ENCODE assay signal across 10 mouse cellular contexts in the genomic region with DNA sequence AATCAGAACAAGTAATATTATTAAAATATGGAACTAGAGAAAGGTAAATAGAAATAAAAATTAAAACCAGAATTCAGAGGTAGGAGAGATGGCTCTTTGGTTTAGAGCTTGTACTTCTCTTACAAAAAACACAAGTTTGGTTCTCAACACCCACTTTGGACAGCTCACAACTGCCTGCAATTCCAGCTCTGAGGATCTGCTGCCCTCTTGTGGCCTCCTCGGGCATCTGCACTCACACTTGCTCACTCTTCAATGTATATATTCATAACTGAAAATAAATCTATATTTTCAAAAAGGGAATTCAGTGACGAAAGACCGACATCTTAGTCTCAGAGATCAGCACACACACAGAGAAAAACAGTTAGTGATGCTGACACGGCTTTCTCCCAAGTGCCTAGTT.
A peak's percentile ranks its signal among the peaks of the same experiment; 100 is the strongest.
DNase-seq lines count a peak whose midpoint lies in the region; ATAC-seq and TF ChIP-seq lines count a peak whose summit lies in the region.
"Had no signal": no experiment of that assay in that cellular context is flagged by ENCODE, and none has a peak within 500 bp of the region (broad histone marks: within the 10 kb centered on the region; RNA-seq: fewer than 3 reads in every experiment).

No protein-coding gene starts in this region.

- intact Hi-C loops in left cerebral cortex, adult 2 months (cut with DNase I), result no loop called here
- intact Hi-C loops in left cerebral cortex, postnatal 10 days (cut with DNase I), result no loop called here

- TF ChIP-seq EP300 in ES-Bruce4 (IDR thresholded peaks at IDR 0.05; ENCODE audit: insufficient read depth, low read depth, low read length), result no peak
- TF ChIP-seq EP300 in liver, postnatal 0 days (IDR thresholded peaks at IDR 0.05; ENCODE audit: low read depth), result no peak

- TF ChIP-seq CTCF in left cerebral cortex, adult 2 months (IDR thresholded peaks at IDR 0.05), result peak; percentile 54
- TF ChIP-seq CTCF in ES-Bruce4 (IDR thresholded peaks at IDR 0.05; ENCODE audit: low read depth, low read length), result peak; percentile 93
- peak; percentile 62 for TF ChIP-seq CTCF in bone marrow, adult 2 months (IDR thresholded peaks at IDR 0.05; ENCODE audit: control insufficient read depth, insufficient read depth, low read length)
- peak; percentile 60 for TF ChIP-seq CTCF in liver, postnatal 0 days (IDR thresholded peaks at IDR 0.05; ENCODE audit: low read depth)

- H3K36me3 ChIP-seq in ES-Bruce4 (ENCODE audit: control insufficient read depth, insufficient read depth, low read length, poor library complexity, severe bottlenecking), result no peaks in the 10 kb centered on the region
- H3K36me3 ChIP-seq in liver, postnatal 0 days (replicated peaks; ENCODE audit: insufficient read depth, low read length), result no peaks in the 10 kb centered on the region

- no peaks in the 10 kb centered on the region for H3K27me3 ChIP-seq in ES-Bruce4 (ENCODE audit: control insufficient read depth, insufficient read depth, low read length, poor library complexity, severe bottlenecking)
- no peaks in the 10 kb centered on the region for H3K27me3 ChIP-seq in liver, postnatal 0 days (ENCODE audit: insufficient read depth, low read length)

- WGBS in bone marrow, adult 2 months, result 53% methylated on average over 4 of the region's 4 CpGs
- 63% methylated on average over 4 of the region's 4 CpGs for WGBS in liver, postnatal 0 days (ENCODE audit: insufficient replicate concordance)

- no peak overlapping the region for H3K4me2 ChIP-seq in liver, postnatal 0 days (ENCODE audit: low read depth, low read length)

- no peak for DNase-seq in left cerebral cortex, adult 2 months (ENCODE audit: extremely low spot score in 1 of 2, low spot score in 2 of 2)
- DNase-seq in left cerebral cortex, postnatal 10 days (ENCODE audit: extremely low spot score in 1 of 2, low spot score in 2 of 2), result no peak
- peak; percentile 18 for DNase-seq in liver, postnatal 0 days
- DNase-seq in right cerebral cortex, adult 18-20 months, result no peak
- DNase-seq in ovary, postnatal 14 days (ENCODE audit: low spot score), result no peak
- DNase-seq: kidney, adult 11 months; right cerebral cortex, postnatal 25 days had no signal

- no peaks in the 10 kb centered on the region for H3K4me1 ChIP-seq in ES-Bruce4 (ENCODE audit: control insufficient read depth, insufficient read depth, low read length)
- H3K4me1 ChIP-seq in bone marrow, adult 2 months (ENCODE audit: control insufficient read depth, insufficient read depth, low read length), result no peaks in the 10 kb centered on the region
- no peaks in the 10 kb centered on the region for H3K4me1 ChIP-seq in liver, postnatal 0 days (ENCODE audit: insufficient read depth)

- no peak for ATAC-seq in liver, postnatal 0 days

- no peaks in the 10 kb centered on the region for H3K9me3 ChIP-seq in ES-Bruce4 (replicated peaks; ENCODE audit: control insufficient read depth, insufficient read depth, low read length, poor library complexity, severe bottlenecking)
- H3K9me3 ChIP-seq in liver, postnatal 0 days (ENCODE audit: low read length), result no peaks in the 10 kb centered on the region

- H3K27ac ChIP-seq in left cerebral cortex, adult 2 months, result no peak overlapping the region
- H3K27ac ChIP-seq in ES-Bruce4 (ENCODE audit: insufficient read depth, low read length), result no peak overlapping the region
- no peak overlapping the region for H3K27ac ChIP-seq in bone marrow, adult 2 months (ENCODE audit: control insufficient read depth, insufficient read depth, low read depth, low read length, poor library complexity)
- no peak overlapping the region for H3K27ac ChIP-seq in liver, postnatal 0 days (ENCODE audit: low read depth)

- H3K9ac ChIP-seq in ES-Bruce4 (ENCODE audit: low read depth, poor library complexity, severe bottlenecking), result no peak overlapping the region
- H3K9ac ChIP-seq in liver, postnatal 0 days (replicated peaks), result no peak overlapping the region

- no peak for TF ChIP-seq POLR2A in ES-Bruce4 (IDR thresholded peaks at IDR 0.05; ENCODE audit: insufficient read depth, low read length)
- no peak for TF ChIP-seq POLR2A in bone marrow, adult 2 months (IDR thresholded peaks at IDR 0.05; ENCODE audit: borderline replicate concordance, control insufficient read depth, low read depth, low read length)

- H3K4me3 ChIP-seq in left cerebral cortex, adult 2 months, result no peak overlapping the region
- no peak overlapping the region for H3K4me3 ChIP-seq in ES-Bruce4 (ENCODE audit: low read depth, low read length)
- H3K4me3 ChIP-seq in bone marrow, adult 2 months (replicated peaks; ENCODE audit: control insufficient read depth, low read depth, low read length), result no peak overlapping the region
- H3K4me3 ChIP-seq in liver, postnatal 0 days (ENCODE audit: low read depth, low read length), result no peak overlapping the region
- H3K4me3 ChIP-seq: myocyte had no signal
